Mouse (Mus musculus): ENCODE data around the gene Shisal2a. TPM values are rescaled to one million over a fixed set of nuclear protein-coding genes. Genes with fewer than 3 reads are reported as not detected.

The Shisal2a gene
- polyA plus RNA-seq, 1 experiment from 2014 or later = 0.34 TPM

DNA sequence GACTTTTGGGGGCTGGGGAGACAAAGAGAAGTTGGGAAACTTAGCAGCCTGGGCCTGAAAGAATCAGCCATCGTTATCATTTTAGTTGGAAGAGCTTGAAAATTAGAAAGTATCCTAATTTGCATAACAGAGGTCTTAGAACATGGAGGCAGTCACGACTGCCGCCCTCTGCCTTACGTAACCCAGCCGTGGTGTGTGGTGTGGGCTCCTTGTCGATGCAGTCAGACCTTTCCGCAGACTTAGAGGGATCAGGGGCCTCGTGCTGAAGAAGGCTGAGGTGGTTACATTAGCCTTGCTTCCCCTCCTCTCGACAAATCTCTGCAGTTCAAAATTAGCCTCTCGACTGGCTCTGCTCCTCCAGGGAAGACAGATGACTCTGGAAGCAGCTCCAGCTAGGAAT lies 44.3 kb downstream of the Shisal2a start:
- Histone ChIP-seq H3K36me3 (ENCODE audit: insufficient read depth) (peaks cover 59% of the 10 kb centered on the region), H3K27ac (ENCODE audit: low read depth) (peak overlapping the region; percentile 12; the same call in 1 of the 2 replicates), H3K9me3 (ENCODE audit: low read depth, low read length) (no peaks in the 10 kb centered on the region), H3K4me1 (ENCODE audit: insufficient read depth) (no peaks in the 10 kb centered on the region), H3K4me3 (ENCODE audit: low read depth, low read length) (no peak overlapping the region), H3K9ac (no peak overlapping the region), H3K27me3 (ENCODE audit: insufficient read depth, low read length) (no peaks in the 10 kb centered on the region), H3K4me2 (no peak overlapping the region)
- TF ChIP-seq CTCF (IDR thresholded peaks at IDR 0.05; ENCODE audit: low read depth) = no peak
- 53% methylated on average over 10 of the region's 10 CpGs for WGBS
- DNase-seq = peak; percentile 23
- ATAC-seq (ENCODE audit: insufficient read depth) = no peak

DNA sequence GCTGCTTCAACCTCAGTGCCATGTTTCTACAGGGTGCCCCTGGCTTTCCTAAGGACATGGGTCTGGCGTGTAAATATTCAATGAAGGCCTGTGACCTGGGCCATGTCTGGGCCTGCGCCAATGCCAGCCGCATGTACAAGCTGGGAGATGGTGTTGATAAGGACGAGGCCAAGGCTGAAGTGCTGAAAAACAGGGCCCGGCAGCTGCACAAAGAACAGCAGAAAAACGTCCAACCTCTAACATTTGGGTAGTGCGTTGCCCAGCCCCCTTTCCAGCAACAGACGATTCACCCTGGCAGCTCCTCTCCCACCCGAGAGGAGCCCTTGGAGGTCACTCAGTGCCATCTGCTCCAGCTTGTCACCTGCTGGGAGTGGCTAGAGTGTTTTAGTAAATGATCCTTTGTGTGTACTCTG lies 44.8 kb downstream of the Shisal2a start:
- Histone ChIP-seq H3K36me3 (ENCODE audit: insufficient read depth) (peaks cover 62% of the 10 kb centered on the region), H3K4me3 (ENCODE audit: low read depth, low read length) (no peak overlapping the region), H3K27me3 (ENCODE audit: insufficient read depth, low read length) (no peaks in the 10 kb centered on the region), H3K4me1 (ENCODE audit: insufficient read depth) (no peaks in the 10 kb centered on the region), H3K4me2 (no peak overlapping the region), H3K27ac (ENCODE audit: low read depth) (peak overlapping the region; percentile 12; the same call in 1 of the 2 replicates), H3K9me3 (ENCODE audit: low read depth, low read length) (no peaks in the 10 kb centered on the region), H3K9ac (no peak overlapping the region)
- ATAC-seq (ENCODE audit: insufficient read depth) = no peak
- TF ChIP-seq CTCF (IDR thresholded peaks at IDR 0.05; ENCODE audit: low read depth) = no peak
- 50% methylated on average over 9 of the region's 9 CpGs for WGBS
- no peak for DNase-seq

- DNase-seq (no peak), ATAC-seq (ENCODE audit: insufficient read depth) (no peak)
- Histone ChIP-seq H3K4me1 (ENCODE audit: insufficient read depth) (no peaks in the 10 kb centered on the region), H3K9ac (no peak overlapping the region), H3K27ac (ENCODE audit: low read depth) (no peak overlapping the region; the same call in 1 of the 2 replicates), H3K9me3 (ENCODE audit: low read depth, low read length) (no peaks in the 10 kb centered on the region), H3K27me3 (ENCODE audit: insufficient read depth, low read length) (no peaks in the 10 kb centered on the region), H3K4me2 (no peak overlapping the region), H3K36me3 (ENCODE audit: insufficient read depth) (peaks cover 66% of the 10 kb centered on the region), H3K4me3 (ENCODE audit: low read depth, low read length) (no peak overlapping the region)
- no peak for TF ChIP-seq CTCF (IDR thresholded peaks at IDR 0.05; ENCODE audit: low read depth)
- 30% methylated on average over 3 of the region's 3 CpGs for WGBS
Measured at GRCm38 (mm10) chr4:108337817-108338216, 45.3 kb downstream of the Shisal2a start.

DNA sequence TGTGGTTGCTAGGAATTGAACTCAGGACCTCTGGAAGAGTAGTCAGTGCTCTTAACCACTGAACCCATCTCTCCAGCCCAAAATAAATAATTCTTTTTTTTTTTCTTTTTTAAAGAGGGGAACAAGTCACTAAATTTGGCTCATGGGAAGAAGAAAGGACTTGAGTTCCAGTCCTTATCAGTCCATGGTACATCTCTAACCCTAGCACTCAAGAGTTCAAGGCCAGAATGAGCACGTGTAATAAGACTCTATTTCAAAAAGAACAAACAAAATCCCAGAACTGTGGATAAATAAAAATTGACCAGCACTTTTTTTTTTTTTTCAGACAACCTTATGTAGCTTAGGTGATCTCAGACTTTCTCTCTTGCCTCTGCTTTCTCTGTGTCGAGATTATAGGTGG lies 46.4 kb downstream of the Shisal2a start:
- no peak overlapping the region for H3K4me2 ChIP-seq
- H3K36me3 ChIP-seq (ENCODE audit: insufficient read depth) = peaks cover 75% of the 10 kb centered on the region
- DNase-seq = no peak
- H3K4me1 ChIP-seq (ENCODE audit: insufficient read depth) = no peaks in the 10 kb centered on the region
- no peak overlapping the region for H3K4me3 ChIP-seq (ENCODE audit: low read depth, low read length)
- no peak for ATAC-seq (ENCODE audit: insufficient read depth)
- H3K27me3 ChIP-seq (ENCODE audit: insufficient read depth, low read length) = no peaks in the 10 kb centered on the region
- WGBS = 67% methylated on average over 2 of the region's 2 CpGs
- no peak overlapping the region for H3K27ac ChIP-seq (ENCODE audit: low read depth)
- no peak overlapping the region for H3K9ac ChIP-seq
- TF ChIP-seq CTCF (IDR thresholded peaks at IDR 0.05; ENCODE audit: low read depth) = no peak
- no peaks in the 10 kb centered on the region for H3K9me3 ChIP-seq (ENCODE audit: low read depth, low read length)

DNA sequence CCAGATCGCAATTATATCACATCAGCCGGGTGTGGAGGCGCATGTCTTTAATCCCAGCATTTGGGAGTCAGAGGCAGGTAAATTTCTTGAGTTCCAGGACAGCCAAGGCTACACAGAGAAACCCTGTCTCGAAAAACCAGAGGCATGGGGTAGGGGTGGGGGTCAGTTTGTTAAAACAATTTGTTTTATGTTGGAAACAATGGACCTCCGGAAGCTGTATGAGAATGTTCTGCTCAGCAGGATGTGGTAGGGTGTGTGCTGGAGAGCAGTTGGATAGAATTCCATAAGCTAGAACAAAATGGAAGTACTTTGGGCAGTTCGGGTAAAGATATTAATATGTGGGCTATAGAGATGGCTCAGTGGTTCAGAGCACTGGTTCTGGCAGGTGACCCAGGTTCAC lies 47.7 kb downstream of the Shisal2a start:
- H3K4me2 ChIP-seq = no peak overlapping the region
- no peaks in the 10 kb centered on the region for H3K27me3 ChIP-seq (ENCODE audit: insufficient read depth, low read length)
- 87% methylated on average over 6 of the region's 6 CpGs for WGBS
- no peak for TF ChIP-seq CTCF (IDR thresholded peaks at IDR 0.05; ENCODE audit: low read depth)
- H3K36me3 ChIP-seq (ENCODE audit: insufficient read depth) = peaks cover 75% of the 10 kb centered on the region
- H3K4me1 ChIP-seq (ENCODE audit: insufficient read depth) = no peaks in the 10 kb centered on the region
- H3K9me3 ChIP-seq (ENCODE audit: low read depth, low read length) = no peaks in the 10 kb centered on the region
- H3K9ac ChIP-seq = no peak overlapping the region
- ATAC-seq (ENCODE audit: insufficient read depth) (no peak), DNase-seq (no peak)
- H3K27ac ChIP-seq (ENCODE audit: low read depth) = no peak overlapping the region
- no peak overlapping the region for H3K4me3 ChIP-seq (ENCODE audit: low read depth, low read length)

DNA sequence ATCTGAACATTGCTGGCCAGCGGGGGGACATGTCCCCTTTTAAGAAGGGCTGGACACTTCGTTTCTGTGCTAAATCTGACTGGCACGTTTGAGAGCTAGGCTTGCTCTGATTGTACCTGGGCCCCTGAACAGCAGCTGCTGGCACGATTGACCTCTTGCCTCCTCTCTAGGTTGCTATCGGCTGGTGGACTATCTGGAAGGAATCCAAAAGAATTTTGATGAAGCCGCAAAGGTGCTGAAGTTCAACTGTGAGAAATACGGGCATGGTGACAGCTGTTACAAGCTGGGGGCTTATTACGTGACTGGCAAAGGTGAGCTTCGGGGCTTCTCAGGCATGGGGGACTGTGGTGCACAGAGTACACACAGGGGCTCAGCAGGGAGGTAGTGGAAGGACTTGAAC lies 51.1 kb downstream of the Shisal2a start:
- WGBS = 76% methylated on average over 9 of the region's 9 CpGs
- H3K4me2 ChIP-seq = no peak overlapping the region
- H3K4me1 ChIP-seq (ENCODE audit: insufficient read depth) = 0 out of 2 replicates have a peak, but pooled peaks cover 4% of the 10 kb centered on the region
- no peak overlapping the region for H3K27ac ChIP-seq (ENCODE audit: low read depth)
- H3K27me3 ChIP-seq (ENCODE audit: insufficient read depth, low read length) = no peaks in the 10 kb centered on the region
- DNase-seq = no peak
- no peaks in the 10 kb centered on the region for H3K9me3 ChIP-seq (ENCODE audit: low read depth, low read length)
- peaks cover 53% of the 10 kb centered on the region for H3K36me3 ChIP-seq (ENCODE audit: insufficient read depth)
- H3K9ac ChIP-seq = no peak overlapping the region
- no peak for TF ChIP-seq CTCF (IDR thresholded peaks at IDR 0.05; ENCODE audit: low read depth)
- ATAC-seq (ENCODE audit: insufficient read depth) = no peak
- H3K4me3 ChIP-seq (ENCODE audit: low read depth, low read length) = no peak overlapping the region

DNA sequence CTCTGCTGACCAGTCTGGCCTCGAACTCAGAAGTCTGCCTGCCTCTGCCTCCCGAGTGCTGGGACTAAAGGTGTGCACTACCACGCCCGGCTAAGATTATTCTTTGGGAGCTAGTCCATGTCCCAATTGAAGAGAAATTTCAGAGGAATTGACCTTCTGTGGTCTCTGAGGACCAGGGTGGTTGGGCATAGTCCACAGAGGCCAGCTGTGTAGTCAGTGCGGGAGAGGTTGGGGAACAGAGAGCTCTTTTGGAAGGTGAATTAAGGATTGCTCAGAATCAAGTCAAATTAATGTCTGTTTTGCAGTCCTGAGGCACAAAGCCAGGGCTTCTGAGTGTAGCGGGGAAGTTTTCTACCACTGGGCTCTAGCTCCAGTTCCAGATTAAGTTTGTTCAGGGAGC lies 53.3 kb downstream of the Shisal2a start:
- H3K4me3 ChIP-seq (ENCODE audit: low read depth, low read length) = no peak overlapping the region
- H3K27me3 ChIP-seq (ENCODE audit: insufficient read depth, low read length) = no peaks in the 10 kb centered on the region
- ATAC-seq (ENCODE audit: insufficient read depth) = no peak
- no peaks in the 10 kb centered on the region for H3K9me3 ChIP-seq (ENCODE audit: low read depth, low read length)
- H3K4me2 ChIP-seq = no peak overlapping the region
- 93% methylated on average over 6 of the region's 6 CpGs for WGBS
- H3K4me1 ChIP-seq (ENCODE audit: insufficient read depth) = 0 out of 2 replicates have a peak, but pooled peaks cover 4% of the 10 kb centered on the region
- no peak overlapping the region for H3K27ac ChIP-seq (ENCODE audit: low read depth)
- no peak overlapping the region for H3K9ac ChIP-seq
- H3K36me3 ChIP-seq (ENCODE audit: insufficient read depth) = peaks cover 32% of the 10 kb centered on the region
- TF ChIP-seq CTCF (IDR thresholded peaks at IDR 0.05; ENCODE audit: low read depth) = no peak
- DNase-seq = no peak
